Mouse (Mus musculus): ENCODE data around the gene Chd6. TPM values are rescaled to one million over a fixed set of nuclear protein-coding genes. Genes with fewer than 3 reads are reported as not detected.

Gene Chd6
- total and polyA plus RNA-seq, 3 experiments = 10.8 to 19.7 (median 14.0) TPM

GRCm38 (mm10) chr2:161138672-161139536 is 30.0 kb upstream of the Chd6 start:
- H3K27me3 ChIP-seq (replicated peaks) = peaks cover 2% of the 10 kb centered on the region
- no peak overlapping the region for H3K27ac ChIP-seq (ENCODE audit: insufficient read depth, low read depth)
- no peak for DNase-seq (ENCODE audit: extremely low read depth)
- H3K4me1 ChIP-seq (ENCODE audit: control insufficient read depth in 1 of 2, insufficient read depth in 2 of 2) = no peaks in the 10 kb centered on the region; a peak in 1 of 4 replicates
- H3K4me3 ChIP-seq (replicated peaks in 1 of 3; ENCODE audit: low read depth in 2 of 3, low read length in 2 of 3, poor library complexity in 1 of 3) = no peak overlapping the region
- H3K4me2 ChIP-seq (ENCODE audit: insufficient read depth, low read depth, poor library complexity, severe bottlenecking) = no peak overlapping the region
- H3K79me2 ChIP-seq (replicated peaks; ENCODE audit: control insufficient read depth, extremely low read depth, insufficient read depth, poor library complexity, severe bottlenecking) = no peaks in the 10 kb centered on the region
- no peak for TF ChIP-seq MYC (IDR thresholded peaks at IDR 0.05; ENCODE audit: low read depth, low read length)
- no peak for TF ChIP-seq ZNF384 (IDR thresholded peaks at IDR 0.05; ENCODE audit: low read depth, low read length)
- no peak for TF ChIP-seq NRF1 (IDR thresholded peaks at IDR 0.05; ENCODE audit: low read depth, low read length)
- no peak for TF ChIP-seq SMC3 (IDR thresholded peaks at IDR 0.05; ENCODE audit: low read depth, low read length)
- TF ChIP-seq HCFC1 (IDR thresholded peaks at IDR 0.05; ENCODE audit: low read depth, low read length) = no peak
- no peak for TF ChIP-seq EP300 (IDR thresholded peaks at IDR 0.05; ENCODE audit: low read length)
- TF ChIP-seq RAD21 (IDR thresholded peaks at IDR 0.05; ENCODE audit: low read depth, low read length) = no peak
- no peak for TF ChIP-seq NELFE (IDR thresholded peaks at IDR 0.05; ENCODE audit: low read depth, low read length)
- TF ChIP-seq RCOR1 (conservative IDR thresholded peaks at IDR 0.05; ENCODE audit: low read depth, low read length) = no peak
- TF ChIP-seq MAZ (IDR thresholded peaks at IDR 0.05; ENCODE audit: low read depth, low read length) = no peak
- TF ChIP-seq BHLHE40 (IDR thresholded peaks at IDR 0.05; ENCODE audit: low read depth, low read length) = no peak
- no peak for TF ChIP-seq PAX5 (IDR thresholded peaks at IDR 0.05; ENCODE audit: low read length)
- TF ChIP-seq E2F4 (IDR thresholded peaks at IDR 0.05; ENCODE audit: insufficient replicate concordance, low read depth, low read length) = no peak
- TF ChIP-seq IRF4 (IDR thresholded peaks at IDR 0.05; ENCODE audit: low read depth, low read length) = no peak
- no peak for TF ChIP-seq KAT2A (IDR thresholded peaks at IDR 0.05; ENCODE audit: insufficient replicate concordance, low read length)
- TF ChIP-seq ETS1 (conservative IDR thresholded peaks at IDR 0.05; ENCODE audit: low read depth, low read length) = no peak
- TF ChIP-seq CHD1 (IDR thresholded peaks at IDR 0.05; ENCODE audit: low read depth, low read length) = no peak
- no peaks in the 10 kb centered on the region for H3K9me3 ChIP-seq (replicated peaks; ENCODE audit: low read length)
- no peaks in the 10 kb centered on the region for H3K36me3 ChIP-seq (replicated peaks in 1 of 2; ENCODE audit: control insufficient read depth in 1 of 2, insufficient read depth in 1 of 2, low read length in 1 of 2)
- H3K9ac ChIP-seq (ENCODE audit: insufficient read depth, low read depth) = no peak overlapping the region
- dilution Hi-C loops (cut with MboI; ENCODE audit: extremely low pct_ligation_motif_present, extremely low pct_unique_long_range_greater_than_20kb, low sequenced_read_pairs) (no loop called here), in situ Hi-C loops (cut with MboI; ENCODE audit: low pct_ligation_motif_present, low pct_unique_long_range_greater_than_20kb, low sequenced_read_pairs) (no loop called here)

GRCm38 (mm10) chr2:161136999-161137398 is 28.1 kb upstream of the Chd6 start:
- no peak overlapping the region for H3K4me3 ChIP-seq (replicated peaks in 1 of 3; ENCODE audit: low read depth in 2 of 3, low read length in 2 of 3, poor library complexity in 1 of 3)
- no peak overlapping the region for H3K4me2 ChIP-seq (ENCODE audit: insufficient read depth, low read depth, poor library complexity, severe bottlenecking)
- no peaks in the 10 kb centered on the region for H3K79me2 ChIP-seq (replicated peaks; ENCODE audit: control insufficient read depth, extremely low read depth, insufficient read depth, poor library complexity, severe bottlenecking)
- DNase-seq (ENCODE audit: extremely low read depth) = no peak
- peaks cover 3% of the 10 kb centered on the region for H3K27me3 ChIP-seq (replicated peaks)
- TF ChIP-seq UBTF (IDR thresholded peaks at IDR 0.05; ENCODE audit: low read depth, low read length) (no peak), TCF12 (IDR thresholded peaks at IDR 0.05; ENCODE audit: low read depth, low read length) (no peak), BHLHE40 (IDR thresholded peaks at IDR 0.05; ENCODE audit: low read depth, low read length) (no peak), IRF4 (IDR thresholded peaks at IDR 0.05; ENCODE audit: low read depth, low read length) (no peak), KAT2A (IDR thresholded peaks at IDR 0.05; ENCODE audit: insufficient replicate concordance, low read length) (no peak), MEF2A (IDR thresholded peaks at IDR 0.05; ENCODE audit: borderline replicate concordance, low read depth, low read length) (no peak), USF1 (IDR thresholded peaks at IDR 0.05; ENCODE audit: low read depth, low read length) (no peak), ZC3H11A (IDR thresholded peaks at IDR 0.05; ENCODE audit: low read depth, low read length) (no peak), E2F4 (IDR thresholded peaks at IDR 0.05; ENCODE audit: insufficient replicate concordance, low read depth, low read length) (no peak), ZMIZ1 (IDR thresholded peaks at IDR 0.05; ENCODE audit: low read depth, low read length) (no peak), POLR2A (IDR thresholded peaks at IDR 0.05; ENCODE audit: low read depth, low read length) (no peak)
- no peaks in the 10 kb centered on the region for H3K9me3 ChIP-seq (replicated peaks; ENCODE audit: low read length)
- dilution Hi-C loops (cut with MboI; ENCODE audit: extremely low pct_ligation_motif_present, extremely low pct_unique_long_range_greater_than_20kb, low sequenced_read_pairs) (no loop called here), in situ Hi-C loops (cut with MboI; ENCODE audit: low pct_ligation_motif_present, low pct_unique_long_range_greater_than_20kb, low sequenced_read_pairs) (no loop called here)
- no peak overlapping the region for H3K27ac ChIP-seq (ENCODE audit: insufficient read depth, low read depth)
- no peaks in the 10 kb centered on the region; a peak in 1 of 4 replicates for H3K4me1 ChIP-seq (ENCODE audit: control insufficient read depth in 1 of 2, insufficient read depth in 2 of 2)
- no peak overlapping the region for H3K9ac ChIP-seq (ENCODE audit: insufficient read depth, low read depth)
- H3K36me3 ChIP-seq (replicated peaks in 1 of 2; ENCODE audit: control insufficient read depth in 1 of 2, insufficient read depth in 1 of 2, low read length in 1 of 2) = no peaks in the 10 kb centered on the region
